Mouse (Mus musculus) 416B (cell line): ENCODE measurements around the gene Fam69b.

Experiments used
- DNase-seq: peaks from one replicate; pipeline ENCODE4 v3.0.0; 2011; ENCODE audit warnings: low read depth

The Fam69b gene

DNA sequence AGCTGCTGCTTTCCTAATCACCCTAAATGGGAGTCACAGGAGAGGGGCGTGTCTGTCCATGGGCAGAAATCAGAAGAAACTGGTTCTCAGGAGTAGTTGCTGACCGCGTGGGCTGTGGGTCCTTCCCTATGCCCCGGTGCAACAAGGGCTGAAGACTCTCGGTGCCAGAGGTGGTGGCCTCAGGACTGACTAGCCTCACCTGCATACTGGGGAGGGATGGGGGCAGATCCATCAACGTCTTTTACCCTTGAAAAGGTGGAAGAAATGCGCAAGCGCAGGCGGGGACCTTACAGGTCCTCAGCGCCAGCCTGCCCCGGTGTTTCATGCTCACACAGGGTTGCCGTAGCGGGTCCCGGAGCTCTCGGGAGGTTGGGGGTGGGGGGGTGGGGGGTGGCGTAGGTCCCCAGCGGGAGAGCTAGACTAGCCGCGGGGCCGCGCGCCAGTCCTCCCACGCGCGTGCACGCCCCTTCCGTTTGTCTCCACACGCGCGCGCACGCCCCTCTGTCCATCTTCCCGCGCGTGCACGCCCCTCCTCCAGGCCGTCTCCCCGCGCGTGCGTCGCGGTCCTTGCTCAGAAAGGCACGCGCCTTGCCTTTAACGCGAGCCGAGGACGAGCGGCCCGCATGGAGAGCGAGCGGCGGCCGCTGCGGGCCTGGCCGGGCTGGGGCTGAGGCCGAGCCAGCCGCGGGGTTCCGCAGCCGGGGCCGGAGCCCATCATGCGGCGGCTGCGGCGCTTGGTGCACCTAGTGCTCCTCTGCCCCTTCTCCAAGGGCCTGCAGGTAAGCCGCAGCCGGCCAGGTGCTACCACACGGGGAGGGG, at the start of gene Fam69b:
Fam69b (plus strand) TSS at position 537 of the 819 bp plus-strand sequence.
- no peak for DNase-seq

DNA sequence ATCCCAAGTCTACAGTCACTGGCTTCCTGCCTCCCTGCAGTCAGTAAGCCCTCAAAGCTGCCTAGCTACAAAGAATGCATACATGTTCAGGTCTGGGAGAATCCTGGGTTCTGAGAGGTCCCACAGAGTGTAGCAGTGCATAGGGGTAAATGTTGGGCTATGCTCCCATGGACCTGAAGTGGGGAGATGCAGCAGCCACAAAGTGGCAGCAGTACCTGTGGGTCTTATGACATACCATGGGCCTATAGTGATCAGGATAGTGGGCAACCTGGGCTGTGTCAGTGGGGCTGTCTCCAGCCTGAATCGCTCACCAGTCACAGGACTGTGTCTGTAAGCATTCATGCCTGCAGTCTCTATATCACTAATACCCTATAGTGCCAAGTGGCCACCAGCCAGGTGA, 48.5 kb upstream of the Fam69b start, which contains the start of gene Egfl7:
Egfl7 (plus strand) TSS at position 301 of the 400 bp plus-strand sequence.
- DNase-seq = no peak

DNA sequence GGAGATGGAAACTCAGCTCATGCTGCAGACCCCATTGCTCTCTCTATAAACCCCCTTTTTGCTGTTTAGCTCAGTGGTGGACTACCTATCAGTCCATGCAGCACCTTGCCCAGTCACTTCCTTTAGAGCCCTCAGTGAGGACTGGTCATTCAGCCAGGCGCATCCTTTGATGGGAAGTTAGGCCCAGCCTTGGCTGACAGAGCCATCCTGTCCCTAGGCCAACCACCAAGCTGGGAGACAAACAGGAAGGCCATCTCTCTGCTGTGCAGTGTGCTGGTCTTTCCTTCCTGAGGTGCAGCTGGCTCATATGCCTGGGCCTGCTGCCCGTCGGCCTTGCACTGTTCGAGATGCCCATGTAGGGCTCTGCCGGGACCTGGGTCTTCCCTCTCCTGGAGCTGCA, 47.5 kb upstream of the Fam69b start:
- peak; percentile 72 for DNase-seq

DNA sequence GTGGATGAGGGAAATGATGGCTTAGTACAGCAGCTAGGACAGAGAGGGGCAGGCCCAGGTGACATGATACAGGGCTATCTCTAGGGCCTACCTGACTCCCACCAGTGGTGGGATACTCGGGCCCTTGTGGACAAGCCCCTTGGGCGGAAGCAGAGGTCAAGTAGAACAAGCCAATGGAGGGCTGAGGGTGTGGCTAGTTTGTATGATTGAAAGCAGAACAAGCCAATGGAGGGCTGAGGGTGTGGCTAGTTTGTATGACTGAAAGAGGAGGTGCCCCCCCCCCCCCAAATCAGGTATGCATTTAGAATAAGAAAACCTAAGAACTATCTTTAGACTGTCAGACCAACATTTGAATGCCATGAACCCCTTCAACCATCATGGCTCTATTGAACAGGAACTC, 46.1 kb upstream of the Fam69b start:
- DNase-seq = no peak

DNA sequence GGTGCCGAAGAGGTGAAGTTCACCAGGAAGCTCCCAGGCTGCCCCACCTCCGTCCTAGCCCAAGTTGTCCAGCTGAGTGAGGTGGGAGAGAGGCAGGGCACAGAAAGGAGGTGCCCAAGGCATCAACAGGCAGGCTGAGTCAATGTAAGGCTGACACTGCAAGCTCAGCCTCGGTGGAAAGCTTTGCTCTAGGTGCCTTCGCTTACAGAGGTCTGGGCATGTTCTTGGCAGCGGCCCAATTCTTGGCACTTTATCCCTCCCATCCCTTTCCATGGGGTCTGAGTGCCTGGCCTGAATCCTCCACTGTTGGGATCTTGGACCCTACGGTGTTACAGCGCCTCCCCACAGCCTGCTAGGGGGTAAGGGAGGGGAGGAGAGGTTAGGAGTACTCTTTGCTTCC, 45.5 kb upstream of the Fam69b start:
- DNase-seq = no peak

DNA sequence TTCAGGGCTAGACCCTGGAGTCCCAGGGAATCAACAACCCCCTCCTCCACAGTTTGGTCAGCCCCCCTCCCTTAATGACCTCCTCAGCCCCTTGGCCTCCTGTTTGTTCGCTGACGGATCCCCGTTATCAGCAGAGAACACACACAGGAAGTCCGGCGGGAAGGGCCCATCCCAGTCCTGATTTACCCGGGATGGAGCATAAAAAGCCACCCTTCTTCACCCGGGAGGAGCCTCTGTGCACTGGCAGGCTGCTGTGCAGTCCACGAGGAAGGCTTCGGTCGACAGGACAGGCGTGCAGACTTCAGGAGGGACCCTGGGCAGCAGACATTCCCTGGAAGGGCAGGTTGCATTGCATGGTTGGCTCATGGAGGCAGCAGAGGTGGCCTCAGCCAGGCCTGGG, 44.6 kb upstream of the Fam69b start:
- no peak for DNase-seq

DNA sequence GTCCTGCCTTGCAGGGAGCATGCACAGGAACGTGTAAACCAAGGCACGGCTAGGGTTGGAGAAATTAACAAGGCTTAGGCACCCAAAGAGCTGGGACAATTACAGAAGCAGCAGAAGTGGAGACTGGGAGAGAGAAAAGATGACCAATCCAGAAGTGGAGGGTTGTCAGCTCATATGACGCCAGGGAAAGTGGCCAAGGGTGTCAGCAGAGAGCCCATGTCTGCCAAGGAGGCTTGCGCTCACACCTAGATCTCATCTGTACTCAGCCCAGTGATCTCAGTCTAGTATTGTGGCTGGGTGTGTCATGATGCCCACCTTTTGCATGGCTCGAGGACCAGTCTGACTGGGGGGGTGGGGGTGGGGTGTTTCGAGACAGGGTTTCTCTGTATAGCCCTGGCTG, 42.5 kb upstream of the Fam69b start:
- DNase-seq = no peak

DNA sequence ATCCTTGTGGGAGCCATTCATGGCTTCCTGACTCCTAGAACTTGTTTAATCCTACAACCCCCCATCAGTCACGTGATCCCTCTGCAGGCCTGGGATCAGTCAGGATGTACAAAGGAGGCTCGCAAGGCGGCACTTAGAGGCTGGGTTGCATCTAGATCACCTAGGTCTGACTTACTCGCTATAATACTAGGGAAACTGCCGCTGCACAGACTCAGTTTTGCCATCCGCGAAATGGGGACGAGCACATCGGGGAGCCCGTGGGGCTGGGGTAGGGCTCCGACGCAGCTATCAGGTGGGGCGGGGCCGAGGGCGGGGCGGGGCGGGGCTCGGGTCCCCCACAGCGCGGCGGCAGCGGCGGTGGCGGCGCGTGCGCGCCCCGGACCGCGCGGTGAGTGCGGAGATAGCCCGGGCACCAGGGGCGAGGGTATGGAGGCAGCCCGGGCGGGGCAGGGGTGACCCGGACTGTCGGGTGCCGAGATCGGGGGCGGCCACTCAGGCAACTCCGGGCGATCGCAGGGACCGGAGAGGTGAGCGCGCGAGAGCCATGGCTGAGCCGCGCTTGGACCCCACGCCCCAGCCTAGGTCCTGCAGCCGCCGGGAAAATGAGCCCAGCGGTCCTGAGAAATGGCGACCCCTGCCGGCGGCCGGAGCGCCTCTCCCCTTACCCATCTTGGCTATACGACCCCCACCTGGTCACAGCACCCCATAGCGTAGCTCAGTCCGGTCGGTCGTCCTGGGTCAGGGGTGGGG, 41.8 kb upstream of the Fam69b start, which contains the start of gene Gm20532:
Gm20532 (plus strand) TSS at position 346 of the 750 bp plus-strand sequence.
- DNase-seq = peak; percentile 60

DNA sequence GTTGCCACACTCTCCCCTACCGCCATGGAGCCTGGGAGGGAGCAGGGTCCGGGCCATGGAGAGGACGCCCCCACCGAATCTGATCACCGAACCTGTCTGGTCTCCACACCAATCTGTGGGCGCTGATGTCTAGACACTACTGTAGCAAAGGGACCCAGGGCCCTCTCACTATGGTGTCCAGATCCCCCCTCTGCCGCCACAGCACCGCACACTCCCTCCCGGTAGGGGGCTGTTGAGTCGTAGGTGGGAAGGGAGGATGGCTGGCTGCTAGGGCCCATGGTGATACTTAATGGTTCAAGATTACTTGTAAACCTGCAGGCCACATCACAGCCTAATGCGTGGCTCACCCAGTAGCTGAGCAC, 41.2 kb upstream of the Fam69b start:
- peak; percentile 44 for DNase-seq

DNA sequence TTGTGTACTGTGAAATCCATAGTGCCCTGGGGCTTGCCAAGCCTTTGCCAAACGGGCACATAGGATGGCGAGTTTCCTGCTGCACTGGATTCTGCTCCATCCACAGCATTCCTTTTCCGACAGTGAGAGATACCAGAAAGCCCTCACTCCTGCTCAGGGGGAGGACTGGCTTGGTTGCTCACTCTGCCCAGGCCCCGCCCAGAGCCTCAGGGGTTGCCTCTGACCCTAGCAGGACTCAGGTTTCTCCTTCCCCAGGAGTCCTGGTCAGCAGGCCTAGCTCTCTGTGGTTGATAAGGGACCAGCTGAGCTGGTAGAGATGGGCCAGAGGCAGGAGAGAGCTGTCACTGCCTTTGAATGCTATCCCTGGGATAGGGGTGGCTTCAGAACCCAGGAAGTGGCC, 39.7 kb upstream of the Fam69b start:
- peak; percentile 40 for DNase-seq

DNA sequence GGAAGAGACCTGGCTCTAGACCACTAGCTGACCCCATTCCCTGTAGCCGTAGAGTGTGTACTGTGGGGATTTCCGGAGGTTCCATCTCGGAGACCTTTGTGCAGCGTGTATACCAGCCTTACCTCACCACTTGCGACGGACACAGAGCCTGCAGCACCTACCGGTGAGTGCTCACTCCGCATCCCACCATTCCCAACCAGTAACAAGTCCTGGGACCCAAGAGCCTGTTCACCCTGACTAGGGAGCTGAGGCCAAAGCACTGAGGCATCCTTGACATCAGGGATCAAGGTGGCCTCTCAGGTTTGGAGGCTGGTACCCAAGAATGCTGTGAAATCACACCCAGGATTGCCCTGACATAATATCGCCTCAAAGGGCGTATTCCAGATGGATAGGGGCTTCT, 39.0 kb upstream of the Fam69b start:
- no peak for DNase-seq

DNA sequence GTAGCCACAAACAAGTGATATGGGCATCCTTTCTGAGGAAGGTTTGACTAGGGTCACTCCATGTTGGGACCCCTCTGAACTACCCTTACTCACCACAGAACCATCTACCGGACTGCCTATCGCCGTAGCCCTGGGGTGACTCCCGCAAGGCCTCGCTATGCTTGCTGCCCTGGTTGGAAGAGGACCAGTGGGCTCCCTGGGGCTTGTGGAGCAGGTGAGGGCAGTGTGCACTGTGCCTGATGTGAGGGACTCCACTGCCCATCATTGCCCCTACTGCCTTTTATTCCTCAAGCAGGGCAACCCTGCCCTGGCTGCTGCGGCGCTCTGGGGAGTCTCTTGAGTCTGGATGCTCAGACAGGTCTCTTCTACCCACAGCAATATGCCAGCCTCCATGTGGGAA, 38.0 kb upstream of the Fam69b start:
- no peak for DNase-seq

DNA sequence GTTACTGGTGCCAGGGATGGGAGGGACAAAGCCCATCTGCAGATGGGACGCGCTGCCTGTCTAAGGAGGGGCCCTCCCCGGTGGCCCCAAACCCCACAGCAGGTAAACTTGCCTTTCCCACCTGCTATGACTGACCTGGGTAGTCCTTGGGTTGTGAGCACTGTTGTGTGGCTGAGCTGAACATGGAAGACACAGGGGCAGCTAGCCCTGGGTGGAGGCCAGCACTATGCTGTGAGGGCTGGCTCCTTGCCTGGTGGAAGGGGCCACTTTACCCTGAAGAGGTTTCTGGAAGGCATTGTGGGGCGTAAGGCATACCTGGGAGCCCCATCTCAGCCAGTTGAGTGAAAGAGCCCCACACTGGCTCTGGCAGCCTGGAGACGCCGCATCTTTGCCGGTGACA, 37.3 kb upstream of the Fam69b start:
- no peak for DNase-seq

DNA sequence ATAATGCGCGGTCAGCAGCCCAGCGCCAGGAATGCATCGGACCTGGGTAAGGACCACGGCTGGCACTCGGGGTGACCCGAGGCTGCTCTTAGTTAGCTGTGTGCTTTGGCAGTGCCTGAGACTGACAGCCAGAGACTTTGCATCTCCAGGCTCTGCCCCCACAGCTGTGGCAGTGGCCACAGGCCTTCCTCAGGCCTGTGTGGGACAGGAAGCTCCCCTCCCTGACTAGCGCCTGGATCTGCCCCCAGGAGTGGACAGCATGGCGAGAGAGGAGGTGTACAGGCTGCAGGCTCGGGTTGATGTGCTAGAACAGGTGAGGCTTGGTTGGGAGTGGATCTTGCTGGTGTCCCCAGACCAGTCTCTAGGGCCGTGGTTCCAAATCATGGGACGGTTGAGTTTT, 36.8 kb upstream of the Fam69b start:
- DNase-seq = no peak

DNA sequence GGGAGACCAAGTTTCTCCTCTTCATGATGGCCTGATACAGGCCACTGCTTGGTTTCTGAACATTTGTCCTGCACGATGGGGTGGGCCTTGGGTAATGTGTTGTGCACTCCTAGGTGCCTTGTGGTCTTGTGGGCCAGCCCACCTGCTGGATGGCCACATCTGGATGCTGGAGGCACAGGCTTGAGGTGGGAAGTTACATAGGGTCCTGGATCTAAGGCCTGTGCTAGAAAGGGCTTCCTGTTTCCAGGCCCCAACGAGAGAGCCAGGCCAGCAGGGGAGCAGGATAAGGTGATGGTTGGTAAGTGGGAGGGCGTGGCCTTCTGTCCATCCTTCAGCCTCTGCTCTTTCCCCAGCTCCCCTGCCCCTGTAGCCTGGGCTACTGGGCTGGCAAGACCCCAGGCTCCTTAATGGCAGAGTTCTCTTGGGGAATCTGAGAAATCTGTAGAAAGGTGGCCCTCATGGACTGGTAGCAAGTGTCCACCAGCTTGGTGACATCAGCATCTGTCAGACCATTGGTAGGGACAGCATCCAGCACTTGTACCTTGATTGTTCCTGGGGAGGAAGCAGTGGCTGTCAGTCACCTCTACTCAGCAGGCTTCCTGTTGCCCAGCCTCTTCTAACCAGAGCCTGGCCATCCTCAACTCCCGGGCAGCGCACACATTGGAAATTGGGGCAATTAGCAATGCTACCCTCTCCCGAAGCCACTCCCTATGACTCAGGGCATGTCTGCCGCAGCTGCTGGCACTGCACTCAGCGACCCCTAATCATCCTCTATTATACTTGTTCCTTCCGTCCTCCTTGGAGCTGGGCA, 34.8 kb upstream of the Fam69b start:
- DNase-seq = no peak

DNA sequence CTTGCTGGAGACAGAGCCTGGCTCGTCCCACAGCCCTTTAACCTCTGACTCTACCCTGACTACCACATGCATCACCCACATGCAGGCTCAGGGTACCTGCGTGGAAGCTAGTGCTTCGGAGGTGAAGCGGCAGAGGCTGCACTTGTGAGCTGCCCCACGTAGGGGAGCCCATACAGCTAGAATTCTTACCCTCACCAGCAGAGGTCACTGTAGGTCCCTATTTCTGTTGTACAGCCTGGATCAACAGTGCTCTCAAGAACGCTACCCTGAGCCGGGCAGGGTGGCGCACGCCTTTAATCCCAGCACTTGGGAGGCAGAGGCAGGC, 34.3 kb upstream of the Fam69b start:
- peak; percentile 82 for DNase-seq

DNA sequence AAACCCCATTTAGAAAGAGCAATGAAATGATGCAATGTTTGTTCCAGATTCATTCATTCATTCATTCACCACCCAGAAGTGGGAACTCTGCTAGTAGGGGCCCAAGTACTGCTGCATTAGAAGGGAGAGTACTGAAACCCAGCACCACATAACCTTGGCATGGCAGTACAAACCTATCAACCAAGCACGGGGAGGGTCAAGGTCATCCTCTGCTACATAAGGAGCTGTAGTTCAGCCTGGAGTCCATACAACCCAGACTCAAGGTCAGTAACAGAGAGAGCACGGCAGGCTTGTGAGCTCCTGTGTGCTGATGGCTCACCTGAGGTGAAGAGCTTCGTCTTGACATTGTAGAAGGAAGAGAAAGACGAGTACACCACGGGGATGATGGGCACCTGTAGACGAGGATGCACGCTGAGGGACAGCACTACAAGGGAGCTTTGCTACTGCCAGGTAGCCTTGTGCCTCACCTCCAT, 33.8 kb upstream of the Fam69b start:
- DNase-seq = no peak

DNA sequence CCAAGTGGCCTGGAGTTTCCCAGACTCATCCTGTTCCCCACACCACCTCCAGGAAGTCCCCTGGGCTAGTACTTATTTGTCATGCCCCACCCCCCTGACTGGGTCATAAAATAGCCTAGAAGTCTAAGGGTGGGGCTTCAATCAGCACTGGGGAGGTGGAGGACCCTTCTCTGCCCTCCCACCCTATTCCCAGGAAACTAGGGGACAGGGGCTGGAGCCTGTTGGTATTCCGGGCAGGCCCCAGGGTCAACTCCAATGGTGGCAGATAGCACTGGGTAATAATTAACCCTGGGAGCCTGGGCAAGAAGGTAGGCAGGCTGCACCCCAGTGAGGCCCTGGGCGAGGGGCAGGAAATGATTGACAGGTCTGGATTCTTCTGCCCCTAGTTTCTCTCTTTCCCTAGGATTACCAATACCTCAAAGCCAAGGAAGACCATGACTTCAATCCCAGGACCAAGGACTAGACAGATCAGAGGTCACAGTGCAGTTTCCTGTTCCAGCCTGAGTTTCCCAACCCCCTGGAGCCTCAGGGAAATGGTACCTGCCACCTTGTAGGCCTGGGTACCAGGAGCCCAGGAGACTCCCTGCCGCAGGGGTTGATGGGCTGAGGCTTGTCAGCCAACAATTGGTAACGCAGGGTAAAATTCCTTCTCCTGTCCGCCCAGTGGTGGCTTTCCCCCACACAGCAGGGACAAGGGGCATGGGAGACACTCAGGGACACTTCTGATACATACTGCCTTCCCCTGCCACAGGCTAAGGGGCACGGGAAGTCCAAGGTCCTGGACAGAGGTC, 33.1 kb upstream of the Fam69b start:
- DNase-seq = no peak

DNA sequence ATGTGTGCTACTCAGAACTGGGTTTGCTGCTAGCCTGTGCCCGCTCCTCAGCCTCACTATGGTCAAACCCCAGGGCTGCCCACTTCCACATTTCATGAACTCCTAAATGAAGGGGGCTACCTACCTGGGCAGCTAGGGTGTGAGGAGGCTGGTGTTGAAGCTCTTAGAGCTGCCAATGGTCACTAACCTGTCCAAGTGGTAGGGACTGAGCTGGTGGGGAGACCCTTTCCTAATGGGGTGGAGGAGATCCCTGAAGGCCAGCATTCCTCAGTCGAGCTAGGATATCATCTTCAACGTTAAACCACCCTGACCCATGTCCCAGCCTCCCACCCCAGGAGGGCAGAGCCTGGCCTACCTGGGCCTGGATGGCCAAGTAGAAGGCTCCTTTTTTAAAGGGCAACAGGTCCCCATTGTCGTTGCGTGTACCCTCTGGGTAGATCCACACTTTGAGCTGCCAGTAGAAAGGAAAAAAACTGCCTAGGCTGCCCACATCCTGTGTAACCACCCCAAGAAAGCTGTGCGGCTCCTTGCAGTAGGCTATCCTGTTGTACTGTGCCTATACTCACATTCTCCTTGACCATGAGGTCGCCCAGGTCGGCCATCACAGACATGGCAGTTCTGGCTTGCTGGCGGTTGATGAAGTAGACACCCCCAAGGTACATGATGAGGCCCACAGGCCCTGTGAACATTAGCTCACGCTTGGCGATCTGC, 32.4 kb upstream of the Fam69b start:
- DNase-seq = no peak

DNA sequence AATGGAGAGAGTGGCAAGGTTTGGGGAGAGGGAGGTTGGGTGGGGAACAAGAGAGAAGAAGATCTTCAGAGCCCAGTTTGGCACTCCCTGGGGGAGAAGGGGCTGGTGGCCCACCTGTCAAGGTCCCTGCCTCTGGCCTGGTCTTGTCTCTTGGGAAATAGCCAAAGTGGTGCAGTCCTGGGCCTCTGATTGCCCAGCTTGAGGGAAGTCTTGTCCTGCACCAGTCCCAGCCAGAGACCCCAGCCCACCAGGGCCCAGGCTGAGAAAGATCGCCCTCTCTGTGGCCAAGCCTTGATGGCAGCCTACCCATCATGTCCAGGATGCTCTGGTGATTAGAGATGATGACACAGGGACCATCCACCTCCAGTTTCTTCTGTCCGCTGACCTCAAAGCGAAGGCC, 31.4 kb upstream of the Fam69b start:
- DNase-seq = no peak

DNA sequence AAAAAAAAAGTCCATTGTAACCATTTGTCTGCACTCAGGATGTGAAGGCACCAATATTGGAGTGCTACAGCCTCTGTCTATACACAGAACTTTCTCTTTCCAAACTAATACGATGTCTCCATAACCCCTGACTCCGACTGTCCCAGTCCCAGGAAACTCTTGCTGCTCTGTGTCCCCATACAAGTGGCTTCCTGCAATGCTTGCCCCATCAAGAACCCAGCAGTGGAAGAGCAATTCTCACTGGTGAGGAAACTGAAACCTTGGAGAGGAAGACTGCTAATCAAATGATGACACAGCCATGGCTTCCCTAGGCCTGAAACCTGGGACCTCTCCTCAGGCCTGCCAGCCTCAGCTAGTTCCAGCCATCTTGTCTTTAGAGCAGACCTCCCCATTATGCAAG, 30.4 kb upstream of the Fam69b start:
- peak; percentile 46 for DNase-seq
